Mouse (Mus musculus) midbrain, embryonic 13.5 days (tissue): ENCODE data around the gene Asf1b. TPM values are rescaled to one million over a fixed set of nuclear protein-coding genes. Genes with fewer than 3 reads are reported as not detected.

Experiments used
- ATAC-seq: fragments of 200-750 bp; cut with Nextera tagmentation; 2 replicates; pipeline ENCODE4 v1.8.0; 2017; ENCODE audit warnings: mild to moderate bottlenecking, moderate TSS enrichment, moderate library complexity
- H3K27ac ChIP-seq: fragments of 300-500 bp; sonication (generic); 2 replicates; pipeline ENCODE4 v1.5.1; 2015; ENCODE audit warnings: inconsistent platforms, mild to moderate bottlenecking, moderate library complexity
- H3K27me3 ChIP-seq: fragments of 300-500 bp; sonication (generic); 2 replicates; pipeline ENCODE4 v1.6.1; 2015; ENCODE audit warnings: mild to moderate bottlenecking, inconsistent platforms
- H3K36me3 ChIP-seq: fragments of 300-500 bp; sonication (generic); 2 replicates; pipeline ENCODE4 v1.6.1; 2015; ENCODE audit warnings: mild to moderate bottlenecking, inconsistent platforms
- H3K4me1 ChIP-seq: fragments of 300-500 bp; sonication (generic); replicated peaks from 2 replicates; pipeline ENCODE4 v1.6.1; 2015; ENCODE audit warnings: inconsistent platforms
- H3K4me2 ChIP-seq: fragments of 300-500 bp; sonication (generic); replicated peaks from 2 replicates; pipeline ENCODE4 v1.6.1; 2015; ENCODE audit warnings: moderate library complexity, mild to moderate bottlenecking, inconsistent platforms
- H3K4me3 ChIP-seq: fragments of 300-500 bp; sonication (generic); replicated peaks from 2 replicates; pipeline ENCODE4 v1.5.1; 2015; ENCODE audit warnings: mild to moderate bottlenecking, inconsistent platforms
- H3K9ac ChIP-seq: fragments of 300-500 bp; sonication (generic); replicated peaks from 2 replicates; pipeline ENCODE4 v1.6.1; 2015; ENCODE audit warnings: mild to moderate bottlenecking, inconsistent platforms
- H3K9me3 ChIP-seq: fragments of 300-500 bp; sonication (generic); 2 replicates; pipeline ENCODE4 v1.6.1; 2016; ENCODE audit warnings: mild to moderate bottlenecking, inconsistent platforms
- WGBS: fragments of 180-500 bp; shearing (Covaris S2); methylation state at CpG from one replicate; pipeline ENCODE4 v1.1.7; 2015; 5-methylcytosine and 5-hydroxymethylcytosine counted together
- microRNA counts: library from miRNA; unstranded; fragments of <30 nt; microRNA quantifications from one replicate; lab custom pipeline; 2016
- microRNA-seq: library from miRNA; unstranded; fragments of <30 nt; microRNA quantifications from one replicate; pipeline ENCODE4, GENCODE M21; 2016
- polyA plus RNA-seq: library from polyadenylated mRNA; unstranded; fragments of >200 nt; fragmentation: Nextera tagmentation; extraction: Ambion mirVana; gene quantifications from 2 replicates; pipeline ENCODE4 v1.2.1, GENCODE M21; 2015

The Asf1b gene
- polyA plus RNA-seq, 1 experiment from 2014 or later, result 25.0 TPM

- peak; percentile 60 for ATAC-seq
- Histone ChIP-seq H3K9ac (peak overlapping the region; percentile 57), H3K4me1 (peaks cover 27% of the 10 kb centered on the region), H3K4me3 (peak overlapping the region; percentile 51), H3K27ac (no peak overlapping the region), H3K27me3 (peaks cover 49% of the 10 kb centered on the region), H3K36me3 (no peaks in the 10 kb centered on the region), H3K9me3 (no peaks in the 10 kb centered on the region), H3K4me2 (peak overlapping the region; percentile 96)
- 2% methylated on average over 81 of the region's 83 CpGs for WGBS
Measured at GRCm38 (mm10) chr8:84010625-84011611, 55.6 kb downstream of the Asf1b start.

GRCm38 (mm10) chr8:84011705-84012498, 56.6 kb downstream of the Asf1b start, which contains the start of gene 2210011C24Rik:
Gene 2210011C24Rik, minus strand, starts transcription at chr8:84012171.
- peak within 1 kb of the TSS; percentile 51 for H3K4me3 ChIP-seq
- no peak within 1 kb of the TSS for H3K27ac ChIP-seq
- 1% methylated on average over 44 of the region's 45 CpGs for WGBS
- no peaks in the 10 kb centered on the region for H3K36me3 ChIP-seq
- no peaks in the 10 kb centered on the region for H3K9me3 ChIP-seq
- peak within 1 kb of the TSS; percentile 57 for H3K9ac ChIP-seq
- H3K4me1 ChIP-seq, result peaks cover 27% of the 10 kb centered on the region
- H3K27me3 ChIP-seq, result peaks cover 49% of the 10 kb centered on the region
- peak; percentile 52 for ATAC-seq
- peak within 1 kb of the TSS; percentile 96 for H3K4me2 ChIP-seq

- peak overlapping the region; percentile 51 for H3K4me3 ChIP-seq
- H3K27me3 ChIP-seq, result peaks cover 49% of the 10 kb centered on the region
- ATAC-seq, result peak; percentile 21; the same call in 1 of the 2 replicates
- H3K4me2 ChIP-seq, result peak overlapping the region; percentile 96
- WGBS, result 3% methylated on average over 35 of the region's 35 CpGs
- no peaks in the 10 kb centered on the region for H3K36me3 ChIP-seq
- H3K4me1 ChIP-seq, result peaks cover 27% of the 10 kb centered on the region
- no peaks in the 10 kb centered on the region for H3K9me3 ChIP-seq
- H3K9ac ChIP-seq, result no peak overlapping the region
- no peak overlapping the region for H3K27ac ChIP-seq
Measured at GRCm38 (mm10) chr8:84012499-84013165, 57.3 kb downstream of the Asf1b start.

- ATAC-seq, result no peak
- H3K27me3 ChIP-seq, result peaks cover 45% of the 10 kb centered on the region
- H3K27ac ChIP-seq, result no peak overlapping the region
- no peaks in the 10 kb centered on the region for H3K9me3 ChIP-seq
- H3K4me3 ChIP-seq, result no peak overlapping the region
- H3K36me3 ChIP-seq, result no peaks in the 10 kb centered on the region
- no peak overlapping the region for H3K4me2 ChIP-seq
- peaks cover 21% of the 10 kb centered on the region for H3K4me1 ChIP-seq
- H3K9ac ChIP-seq, result no peak overlapping the region
- 96% methylated on average over 5 of the region's 5 CpGs for WGBS
Measured at GRCm38 (mm10) chr8:84015833-84016232, 60.5 kb downstream of the Asf1b start.

- Histone ChIP-seq H3K4me2 (no peak overlapping the region), H3K36me3 (no peaks in the 10 kb centered on the region), H3K4me1 (0 out of 2 replicates have a peak, but pooled peaks cover 6% of the 10 kb centered on the region), H3K27ac (no peak overlapping the region), H3K9me3 (no peaks in the 10 kb centered on the region), H3K4me3 (no peak overlapping the region), H3K27me3 (peaks cover 34% of the 10 kb centered on the region), H3K9ac (no peak overlapping the region)
- ATAC-seq, result no peak
- 88% methylated on average over 9 of the region's 9 CpGs for WGBS
Measured at GRCm38 (mm10) chr8:84019738-84020137, 64.4 kb downstream of the Asf1b start.

MicroRNAs within 50 kb of the gene (microRNA counts, 519-probe panel; counts per million panel counts)
- microRNA mmu-miR-1199 (lab: Ali Mortazavi, UCI), result 110 counts per million, percentile 56 among the panel's probes with 10 or more counts

Small RNA genes lying within 50 kb of the gene (microRNA-seq; reads per million reads assigned to microRNA genes)
- gene Gm44330 (not detected), gene Gm44450 (not detected), gene Mir1199 (not detected), gene Mir8111 (1.4 reads per million)

Other genes with a start within 250 kb of the Asf1b start
- 154 and 155 TPM in 2 replicates for gene Ddx39, start 240.3 kb upstream of the Asf1b start, polyA plus RNA-seq
- gene Adgre5, start 214.2 kb upstream of the Asf1b start, polyA plus RNA-seq, result 8.6 and 8.7 TPM in 2 replicates
- 45.1 and 46.1 TPM in 2 replicates for gene Adgrl1, start 55.4 kb upstream of the Asf1b start, polyA plus RNA-seq
- 0.70 and 0.94 TPM in 2 replicates for gene Gm10644, start 302 bp upstream of the Asf1b start, polyA plus RNA-seq
- 177 and 189 TPM in 2 replicates for gene Prkaca, start 17.5 kb downstream of the Asf1b start, polyA plus RNA-seq
- gene Samd1, start 42.2 kb downstream of the Asf1b start, polyA plus RNA-seq, result 7.7 and 8.7 TPM in 2 replicates
- gene 1700067K01Rik, start 46.0 kb downstream of the Asf1b start, polyA plus RNA-seq, result 0.26 and 0.89 TPM in 2 replicates
- gene 2210011C24Rik, start 56.7 kb downstream of the Asf1b start, polyA plus RNA-seq, result 0.19 TPM in 1 of 2 replicates, not detected in the other
- gene Palm3, start 66.0 kb downstream of the Asf1b start, polyA plus RNA-seq, result 2.0 and 3.4 TPM in 2 replicates
- gene Il27ra, start 87.1 kb downstream of the Asf1b start, polyA plus RNA-seq, result 0.23 and 0.26 TPM in 2 replicates
- gene Rln3, start 89.5 kb downstream of the Asf1b start, polyA plus RNA-seq, result not detected in 2 replicates
- gene Gm10643, start 109.6 kb downstream of the Asf1b start, polyA plus RNA-seq, result 1.8 and 2.1 TPM in 2 replicates
- 9.8 and 10.0 TPM in 2 replicates for gene Rfx1, start 111.3 kb downstream of the Asf1b start, polyA plus RNA-seq
- gene Dcaf15, start 149.3 kb downstream of the Asf1b start, polyA plus RNA-seq, result 21.0 and 23.3 TPM in 2 replicates
- gene Podnl1, start 170.5 kb downstream of the Asf1b start, polyA plus RNA-seq, result 0.44 and 0.57 TPM in 2 replicates
- 24.5 and 24.7 TPM in 2 replicates for gene Cc2d1a, start 192.4 kb downstream of the Asf1b start, polyA plus RNA-seq
- 2.3 and 2.7 TPM in 2 replicates for gene 4930432K21Rik, start 192.5 kb downstream of the Asf1b start, polyA plus RNA-seq
- gene Nanos3, start 229.7 kb downstream of the Asf1b start, polyA plus RNA-seq, result 8.8 and 11.6 TPM in 2 replicates